Mouse (Mus musculus) neural tube, embryonic 15.5 days (tissue): ENCODE measurements around the gene Olfr211. TPM values are rescaled to one million over a fixed set of nuclear protein-coding genes. Genes with fewer than 3 reads are reported as not detected.

ENCODE experiments used
- ATAC-seq: fragments of 200-750 bp; cut with Nextera tagmentation; 2 replicates; pipeline ENCODE4 v1.8.0; 2017; ENCODE audit warnings: mild to moderate bottlenecking, moderate TSS enrichment, moderate library complexity; ENCODE audit not compliant: low FRiP score
- H3K27ac ChIP-seq: fragments of 300-500 bp; sonication (generic); replicated peaks from 2 replicates; pipeline ENCODE4 v1.5.1; 2015; ENCODE audit warnings: mild to moderate bottlenecking, inconsistent platforms
- H3K27me3 ChIP-seq: fragments of 300-500 bp; sonication (generic); replicated peaks from 2 replicates; pipeline ENCODE4 v1.6.1; 2015; ENCODE audit warnings: inconsistent platforms
- H3K36me3 ChIP-seq: fragments of 300-500 bp; sonication (generic); 2 replicates; pipeline ENCODE4 v1.6.1; 2015; ENCODE audit warnings: inconsistent platforms
- H3K4me1 ChIP-seq: fragments of 300-500 bp; sonication (generic); 2 replicates; pipeline ENCODE4 v1.6.1; 2015; ENCODE audit warnings: inconsistent platforms
- H3K4me2 ChIP-seq: fragments of 300-500 bp; sonication (generic); 2 replicates; pipeline ENCODE4 v1.6.1; 2015; ENCODE audit warnings: inconsistent platforms, mild to moderate bottlenecking, moderate library complexity
- H3K4me3 ChIP-seq: fragments of 300-500 bp; sonication (generic); replicated peaks from 2 replicates; pipeline ENCODE4 v1.5.1; 2015; ENCODE audit warnings: mild to moderate bottlenecking, inconsistent platforms
- H3K9ac ChIP-seq: fragments of 300-500 bp; sonication (generic); replicated peaks from 2 replicates; pipeline ENCODE4 v1.6.1; 2015; ENCODE audit warnings: mild to moderate bottlenecking, inconsistent platforms
- H3K9me3 ChIP-seq: fragments of 300-500 bp; sonication (generic); replicated peaks from 2 replicates; pipeline ENCODE4 v1.6.1; 2016; ENCODE audit warnings: inconsistent platforms
- WGBS: fragments of 180-500 bp; shearing (Covaris S2); methylation state at CpG from one replicate; pipeline ENCODE4 v1.1.7; 2015; ENCODE audit warnings: mixed read lengths; 5-methylcytosine and 5-hydroxymethylcytosine counted together
- polyA plus RNA-seq: library from polyadenylated mRNA; unstranded; fragments of >200 nt; fragmentation: Nextera tagmentation; extraction: Ambion mirVana; gene quantifications from 2 replicates; pipeline ENCODE4 v1.2.1, GENCODE M21; 2015

The Olfr211 gene
- polyA plus RNA-seq: not detected in 2 replicates

GRCm38 (mm10) chr6:116488791-116489190, at the start of gene Olfr211:
Olfr211 (plus strand) TSS chr6:116489091.
- no peaks in the 10 kb centered on the region for H3K36me3 ChIP-seq
- H3K9me3 ChIP-seq: no peaks in the 10 kb centered on the region
- no peak for ATAC-seq
- no peak within 1 kb of the TSS for H3K9ac ChIP-seq
- H3K27me3 ChIP-seq: no peaks in the 10 kb centered on the region
- WGBS: 63% methylated on average over 4 of the region's 4 CpGs
- H3K4me1 ChIP-seq: no peaks in the 10 kb centered on the region
- no peak within 1 kb of the TSS for H3K4me2 ChIP-seq
- H3K27ac ChIP-seq: no peak within 1 kb of the TSS
- no peak within 1 kb of the TSS for H3K4me3 ChIP-seq

GRCm38 (mm10) chr6:116439531-116439930, 49.4 kb upstream of the Olfr211 start:
- no peak overlapping the region for H3K27ac ChIP-seq
- H3K4me2 ChIP-seq: no peak overlapping the region
- no peak overlapping the region for H3K4me3 ChIP-seq
- H3K4me1 ChIP-seq: no peaks in the 10 kb centered on the region
- H3K9me3 ChIP-seq: no peaks in the 10 kb centered on the region
- no peak for ATAC-seq
- no peak overlapping the region for H3K9ac ChIP-seq
- no peaks in the 10 kb centered on the region for H3K27me3 ChIP-seq
- 88% methylated on average over 6 of the region's 6 CpGs for WGBS
- H3K36me3 ChIP-seq: no peaks in the 10 kb centered on the region

- Histone ChIP-seq H3K9me3 (no peaks in the 10 kb centered on the region), H3K27me3 (no peaks in the 10 kb centered on the region), H3K4me3 (no peak overlapping the region), H3K4me1 (no peaks in the 10 kb centered on the region), H3K4me2 (no peak overlapping the region), H3K27ac (no peak overlapping the region), H3K9ac (no peak overlapping the region), H3K36me3 (no peaks in the 10 kb centered on the region)
- WGBS: 67% methylated on average over 4 of the region's 4 CpGs
- no peak for ATAC-seq
These were observed 48.4 kb upstream of the Olfr211 start for GRCm38 (mm10) chr6:116440447-116440846.

GRCm38 (mm10) chr6:116440849-116441248, 48.0 kb upstream of the Olfr211 start:
- Histone ChIP-seq H3K27ac (no peak overlapping the region), H3K36me3 (no peaks in the 10 kb centered on the region), H3K4me3 (no peak overlapping the region), H3K27me3 (no peaks in the 10 kb centered on the region), H3K9ac (no peak overlapping the region), H3K9me3 (no peaks in the 10 kb centered on the region), H3K4me1 (no peaks in the 10 kb centered on the region), H3K4me2 (no peak overlapping the region)
- 82% methylated on average over 4 of the region's 4 CpGs for WGBS
- ATAC-seq: no peak

- Histone ChIP-seq H3K9me3 (no peaks in the 10 kb centered on the region), H3K9ac (no peak overlapping the region), H3K4me2 (no peak overlapping the region), H3K36me3 (no peaks in the 10 kb centered on the region), H3K27ac (no peak overlapping the region), H3K4me1 (peaks cover 4% of the 10 kb centered on the region), H3K4me3 (no peak overlapping the region), H3K27me3 (peaks cover 11% of the 10 kb centered on the region)
- no peak for ATAC-seq
- 79% methylated on average over 4 of the region's 4 CpGs for WGBS
These were observed 33.1 kb upstream of the Olfr211 start for GRCm38 (mm10) chr6:116455781-116456180.

GRCm38 (mm10) chr6:116456482-116456881, 32.4 kb upstream of the Olfr211 start:
- no peak overlapping the region for H3K4me3 ChIP-seq
- peaks cover 18% of the 10 kb centered on the region for H3K27me3 ChIP-seq
- no peaks in the 10 kb centered on the region for H3K36me3 ChIP-seq
- H3K4me2 ChIP-seq: no peak overlapping the region
- no peak overlapping the region for H3K27ac ChIP-seq
- no peaks in the 10 kb centered on the region for H3K9me3 ChIP-seq
- H3K4me1 ChIP-seq: peaks cover 8% of the 10 kb centered on the region
- no peak for ATAC-seq
- no peak overlapping the region for H3K9ac ChIP-seq
- WGBS: 97% methylated on average over 1 of the region's 1 CpGs

GRCm38 (mm10) chr6:116458728-116459127, 30.2 kb upstream of the Olfr211 start:
- Histone ChIP-seq H3K9me3 (no peaks in the 10 kb centered on the region), H3K27ac (no peak overlapping the region), H3K4me3 (no peak overlapping the region), H3K4me1 (peaks cover 8% of the 10 kb centered on the region), H3K9ac (no peak overlapping the region), H3K36me3 (no peaks in the 10 kb centered on the region), H3K27me3 (peaks cover 25% of the 10 kb centered on the region), H3K4me2 (no peak overlapping the region)
- no peak for ATAC-seq
- 75% methylated on average over 4 of the region's 4 CpGs for WGBS

GRCm38 (mm10) chr6:116459232-116459631, 29.7 kb upstream of the Olfr211 start:
- Histone ChIP-seq H3K36me3 (no peaks in the 10 kb centered on the region), H3K27ac (no peak overlapping the region), H3K4me3 (no peak overlapping the region), H3K27me3 (peaks cover 25% of the 10 kb centered on the region), H3K4me2 (no peak overlapping the region), H3K9ac (no peak overlapping the region), H3K4me1 (peaks cover 8% of the 10 kb centered on the region), H3K9me3 (no peaks in the 10 kb centered on the region)
- no peak for ATAC-seq
- WGBS: 78% methylated on average over 2 of the region's 2 CpGs

GRCm38 (mm10) chr6:116460544-116461283, 28.2 kb upstream of the Olfr211 start, which contains the start of gene Alox5:
Alox5 (minus strand) TSS chr6:116461178.
- no peak for ATAC-seq
- Histone ChIP-seq H3K4me1 (peaks cover 8% of the 10 kb centered on the region), H3K9ac (0 out of 2 replicates have a peak within 1 kb of the TSS, but pooled peaks have one; percentile 34), H3K36me3 (no peaks in the 10 kb centered on the region), H3K4me2 (peak within 1 kb of the TSS; percentile 72), H3K9me3 (no peaks in the 10 kb centered on the region), H3K27me3 (peaks cover 25% of the 10 kb centered on the region), H3K27ac (no peak within 1 kb of the TSS), H3K4me3 (peak within 1 kb of the TSS; percentile 38)
- WGBS: 2% methylated on average over 43 of the region's 43 CpGs

- WGBS: 42% methylated on average over 3 of the region's 3 CpGs
- no peaks in the 10 kb centered on the region for H3K27me3 ChIP-seq
- H3K9ac ChIP-seq: no peak overlapping the region
- no peaks in the 10 kb centered on the region for H3K4me1 ChIP-seq
- H3K27ac ChIP-seq: no peak overlapping the region
- H3K4me3 ChIP-seq: no peak overlapping the region
- ATAC-seq: no peak
- no peaks in the 10 kb centered on the region for H3K9me3 ChIP-seq
- no peak overlapping the region for H3K4me2 ChIP-seq
- no peaks in the 10 kb centered on the region for H3K36me3 ChIP-seq
These were observed 20.8 kb upstream of the Olfr211 start for GRCm38 (mm10) chr6:116468081-116468480.

GRCm38 (mm10) chr6:116485081-116485480, 3.8 kb upstream of the Olfr211 start:
- H3K4me1 ChIP-seq: no peaks in the 10 kb centered on the region
- H3K9me3 ChIP-seq: no peaks in the 10 kb centered on the region
- no peaks in the 10 kb centered on the region for H3K36me3 ChIP-seq
- no peak for ATAC-seq
- H3K4me3 ChIP-seq: no peak overlapping the region
- H3K9ac ChIP-seq: no peak overlapping the region
- H3K27ac ChIP-seq: no peak overlapping the region
- H3K27me3 ChIP-seq: no peaks in the 10 kb centered on the region
- no peak overlapping the region for H3K4me2 ChIP-seq
- WGBS: 65% methylated on average over 1 of the region's 1 CpGs

- WGBS: 71% methylated on average over 1 of the region's 1 CpGs
- Histone ChIP-seq H3K27me3 (no peaks in the 10 kb centered on the region), H3K4me1 (no peaks in the 10 kb centered on the region), H3K4me2 (no peak overlapping the region), H3K9me3 (no peaks in the 10 kb centered on the region), H3K27ac (no peak overlapping the region), H3K9ac (no peak overlapping the region), H3K4me3 (no peak overlapping the region), H3K36me3 (no peaks in the 10 kb centered on the region)
- ATAC-seq: no peak
These were observed 2.1 kb upstream of the Olfr211 start for GRCm38 (mm10) chr6:116486833-116487232.
